Mouse (Mus musculus) neural tube, embryonic 10.5 days (tissue): ENCODE results near the gene Cyp2d26.
"Not testable (repeated sequence)": the region's sequence is repeated elsewhere in the genome, so short reads cannot be mapped to it uniquely, and the experiment has no call there.

Source experiments
- DNase-seq: peaks from one replicate; pipeline ENCODE4 v3.0.0-alpha.2; 2017; ENCODE audit warnings: low spot score; ENCODE audit errors: extremely low spot score

Cyp2d26 gene

GRCm38 (mm10) chr15:82794277-82794676 is at the start of gene Cyp2d26:
Gene Cyp2d26, minus strand, starts transcription at chr15:82794294.
- DNase-seq: no peak

GRCm38 (mm10) chr15:82839146-82839545 is 45.1 kb upstream of the Cyp2d26 start:
- no peak for DNase-seq

DNA sequence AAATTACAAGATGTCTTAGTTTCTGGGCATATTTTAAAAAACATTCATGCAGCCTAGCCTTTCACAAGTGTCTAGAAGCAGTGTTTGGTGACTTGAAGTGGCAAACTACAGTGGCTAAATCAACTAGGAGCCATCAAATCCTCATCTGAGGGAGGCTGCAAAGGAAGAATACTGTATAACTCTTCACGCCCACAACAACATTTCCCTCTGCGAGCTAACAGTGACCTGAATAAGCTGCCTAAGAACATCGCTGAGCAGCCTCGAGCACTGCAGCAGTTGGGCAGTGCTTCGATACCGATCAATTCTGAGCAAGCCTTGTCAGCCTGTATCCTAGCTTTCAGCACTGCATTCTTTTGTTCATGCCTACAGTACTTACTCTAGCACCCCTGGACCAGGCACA is 35.8 kb upstream of the Cyp2d26 start:
- DNase-seq: no peak

DNA sequence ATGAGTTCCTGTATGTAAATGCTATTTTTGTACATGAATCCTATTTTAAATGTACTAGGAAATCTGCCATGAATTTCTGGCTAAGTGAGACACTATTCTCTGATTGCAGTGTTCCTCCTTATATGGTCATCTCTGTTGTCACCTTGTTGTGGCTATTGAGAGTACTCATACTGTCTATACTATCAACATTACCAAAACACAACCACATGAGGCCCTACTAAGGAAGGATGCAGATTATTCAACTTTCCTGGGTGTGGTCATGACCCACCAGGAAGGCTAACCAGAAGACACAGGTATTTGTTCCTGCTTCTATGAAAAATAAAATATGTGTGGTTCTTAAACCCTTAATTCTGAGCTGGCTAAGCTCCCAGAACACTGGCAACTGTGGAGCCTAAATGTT is 31.8 kb upstream of the Cyp2d26 start:
- no peak for DNase-seq

GRCm38 (mm10) chr15:82822347-82822746 is 28.3 kb upstream of the Cyp2d26 start:
- no peak for DNase-seq

DNA sequence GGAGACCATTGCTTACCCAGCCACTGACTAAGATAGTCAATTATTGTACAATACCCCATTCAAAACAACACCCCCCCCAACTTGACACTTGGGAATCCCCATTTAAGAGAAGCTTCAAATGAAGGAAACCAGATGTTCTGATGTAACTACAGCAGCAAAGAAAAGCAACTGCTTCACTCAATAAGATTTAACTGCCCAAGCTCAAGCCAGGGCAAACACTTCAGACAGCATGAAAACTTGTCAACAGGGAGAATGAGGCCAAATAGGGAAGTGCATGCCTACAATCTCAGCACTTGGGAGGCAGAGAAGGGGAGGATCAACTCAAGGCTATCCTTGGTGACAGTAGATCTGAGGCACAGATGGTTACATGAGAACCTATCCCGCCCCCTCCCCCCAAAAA is 27.6 kb upstream of the Cyp2d26 start:
- no peak for DNase-seq

DNA sequence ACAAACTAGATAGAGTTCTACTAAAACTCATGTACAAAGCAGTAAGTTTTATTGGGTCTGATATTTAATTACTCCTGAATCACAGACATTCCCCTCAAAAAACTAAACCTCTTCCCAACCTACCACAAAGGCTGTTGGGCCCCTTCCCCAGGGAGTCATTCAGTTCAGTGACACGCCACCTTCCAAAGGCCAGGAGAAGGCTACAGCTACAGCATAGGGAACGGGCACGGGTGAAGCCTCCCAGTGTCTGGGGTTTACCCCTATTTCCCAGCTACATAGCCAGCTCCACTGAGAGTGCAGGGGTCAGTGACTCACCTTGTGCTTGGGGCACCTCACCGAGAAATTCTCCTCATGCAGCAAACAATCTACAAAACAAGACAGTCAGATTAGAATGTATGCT is 21.2 kb upstream of the Cyp2d26 start:
- no peak for DNase-seq

GRCm38 (mm10) chr15:82814806-82815205 is 20.7 kb upstream of the Cyp2d26 start:
- peak; percentile 53 for DNase-seq

DNA sequence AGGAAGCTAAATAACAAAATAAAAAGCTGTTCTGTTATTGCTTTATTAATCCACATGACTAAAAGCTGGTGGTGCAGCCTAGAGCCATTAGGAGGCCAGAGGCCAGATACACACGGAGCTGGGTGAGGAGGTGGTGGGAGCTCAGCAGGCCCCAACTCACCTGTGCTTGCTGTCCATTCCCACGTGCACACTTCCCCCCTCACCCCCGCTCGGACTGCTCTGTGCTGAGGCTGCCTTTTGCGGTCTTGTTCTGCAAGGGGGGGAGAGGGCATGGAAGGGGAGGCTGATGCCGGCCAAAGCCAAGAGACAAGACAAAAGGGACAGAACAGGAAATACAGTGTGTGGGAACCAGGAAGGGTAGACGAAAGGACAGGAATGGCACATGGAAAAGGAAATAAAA is 20.2 kb upstream of the Cyp2d26 start:
- DNase-seq: no peak

DNA sequence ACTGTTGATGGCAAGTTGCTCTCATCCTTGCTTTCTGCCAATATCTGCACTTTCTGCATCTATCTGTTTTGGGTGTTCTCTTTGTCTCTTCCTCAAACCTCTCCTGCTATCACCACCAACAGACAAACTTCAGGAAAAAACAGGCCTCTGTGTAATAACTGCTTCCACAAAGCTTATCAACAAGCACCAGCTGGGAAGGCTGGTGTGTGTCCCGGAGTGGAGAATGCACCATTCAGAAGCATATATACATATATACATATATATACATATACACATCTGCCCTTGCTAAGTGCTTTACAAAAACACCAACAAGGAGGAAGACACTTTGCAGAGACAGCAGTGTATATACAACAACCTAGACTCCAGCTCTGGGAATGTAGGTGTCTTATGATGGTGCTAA is 16.5 kb upstream of the Cyp2d26 start:
- no peak for DNase-seq

GRCm38 (mm10) chr15:82809511-82809910 is 15.4 kb upstream of the Cyp2d26 start:
- no peak for DNase-seq

DNA sequence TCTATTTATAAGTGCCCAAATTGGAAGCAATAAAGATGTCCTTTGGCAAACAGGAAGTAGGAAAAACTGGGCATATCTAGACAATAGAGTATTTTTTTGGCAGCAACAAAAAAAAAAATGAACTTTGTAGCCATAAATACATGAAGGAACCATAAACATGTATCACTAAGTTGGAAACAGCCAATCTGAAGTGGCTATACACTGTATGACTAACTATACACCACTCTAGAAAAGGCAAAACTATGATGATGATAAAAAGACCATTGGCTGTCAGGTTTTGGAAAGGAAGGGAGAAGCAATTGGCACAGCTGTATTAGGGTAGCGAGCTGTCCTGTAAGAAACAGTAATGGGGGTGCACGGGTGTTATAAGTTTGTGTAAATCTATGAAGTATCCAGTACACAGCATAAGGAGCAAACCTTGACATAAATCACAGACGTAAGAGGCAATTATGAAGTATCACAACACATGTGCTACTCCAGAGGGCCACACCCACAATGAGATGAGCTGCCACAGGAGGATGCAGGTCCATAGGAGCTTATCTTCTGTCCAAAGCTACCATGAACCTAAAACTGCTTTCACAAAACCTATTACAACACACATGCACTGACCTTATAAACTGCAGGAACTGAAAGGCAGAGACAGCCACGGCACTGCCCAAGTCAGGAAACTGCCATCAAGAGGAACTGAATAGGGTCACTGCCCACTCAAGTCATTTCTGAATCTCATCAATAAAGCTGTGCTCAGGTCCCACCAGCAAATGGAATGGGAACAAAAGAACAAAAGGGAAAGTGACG is 13.1 kb upstream of the Cyp2d26 start:
- DNase-seq: no peak

DNA sequence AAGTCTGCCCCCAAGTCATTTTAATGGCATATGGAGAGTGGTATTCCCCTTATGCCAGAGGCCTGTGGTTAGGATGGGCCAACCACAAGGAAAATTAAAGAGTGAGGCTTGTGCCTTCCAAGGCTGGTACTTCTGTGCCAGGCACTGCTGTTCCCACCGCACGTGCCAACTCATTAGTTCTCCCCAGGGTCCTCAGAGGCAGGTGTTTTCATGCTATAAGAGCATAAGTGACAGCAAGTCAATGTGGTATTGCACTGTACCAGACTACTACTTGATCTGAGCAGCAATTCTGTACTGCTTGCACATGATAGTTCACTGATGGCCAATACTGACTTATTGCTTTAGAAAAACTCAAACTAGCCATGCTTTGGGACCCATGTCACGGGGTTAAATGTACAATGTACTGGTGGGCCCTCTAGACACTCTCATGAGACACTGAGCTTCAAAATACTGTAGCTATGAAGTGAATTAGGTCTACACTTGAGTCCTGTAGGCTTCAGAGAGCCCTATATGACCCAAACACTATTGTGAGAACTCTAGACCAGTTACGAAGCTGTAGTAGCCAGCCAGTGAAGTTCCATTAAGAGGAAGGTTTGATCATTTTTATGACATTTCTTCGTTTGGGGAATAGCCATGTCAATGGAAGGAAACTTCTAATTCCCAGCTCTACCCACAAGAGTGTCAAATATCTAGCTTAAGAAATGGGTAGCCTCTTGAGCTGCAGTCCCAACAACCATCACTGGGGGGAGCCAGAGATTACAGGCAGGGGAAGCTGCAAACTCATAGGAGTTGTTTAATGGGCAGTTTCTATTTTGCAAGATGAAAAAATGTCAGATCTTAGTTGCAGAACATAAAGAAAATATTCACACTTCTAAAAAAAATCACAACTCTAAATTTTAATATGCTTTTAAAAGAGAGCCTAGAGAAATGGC is 10.9 kb upstream of the Cyp2d26 start:
- DNase-seq: peak; percentile 78

GRCm38 (mm10) chr15:82795936-82796440 is 1.9 kb upstream of the Cyp2d26 start:
- no peak for DNase-seq

DNA sequence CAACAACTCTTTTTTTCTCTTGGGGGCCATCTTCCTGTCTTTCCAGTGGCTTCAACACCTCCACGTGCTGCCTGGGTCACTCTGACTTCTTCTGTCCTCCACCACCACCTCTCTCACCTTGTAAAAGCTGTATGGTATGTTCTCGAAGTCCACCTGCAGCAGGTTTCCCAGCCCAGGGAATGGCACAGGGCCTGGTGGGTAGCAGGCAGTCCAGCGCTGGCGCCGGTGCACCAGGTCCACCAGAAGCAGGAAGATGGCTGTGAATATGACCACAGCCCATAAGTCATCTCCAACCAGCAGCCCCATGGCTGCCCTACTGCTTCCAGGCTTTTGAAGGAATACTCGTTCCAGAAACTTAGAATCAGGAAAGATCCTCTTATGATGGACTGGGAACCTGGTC is 226 bp downstream of the Cyp2d26 start:
- DNase-seq: no peak

- no peak for DNase-seq
Measured at GRCm38 (mm10) chr15:82793454-82793853, 640 bp downstream of the Cyp2d26 start.

- DNase-seq: no peak
Measured at GRCm38 (mm10) chr15:82792566-82792965, 1.5 kb downstream of the Cyp2d26 start.

GRCm38 (mm10) chr15:82784581-82784980 is 9.5 kb downstream of the Cyp2d26 start:
- DNase-seq: no peak

GRCm38 (mm10) chr15:82783800-82784199 is 10.3 kb downstream of the Cyp2d26 start:
- DNase-seq: no peak

GRCm38 (mm10) chr15:82777856-82778255 is 16.2 kb downstream of the Cyp2d26 start:
- DNase-seq: not testable (repeated sequence)

- DNase-seq: no peak
Measured at GRCm38 (mm10) chr15:82765943-82766342, 28.2 kb downstream of the Cyp2d26 start.

DNA sequence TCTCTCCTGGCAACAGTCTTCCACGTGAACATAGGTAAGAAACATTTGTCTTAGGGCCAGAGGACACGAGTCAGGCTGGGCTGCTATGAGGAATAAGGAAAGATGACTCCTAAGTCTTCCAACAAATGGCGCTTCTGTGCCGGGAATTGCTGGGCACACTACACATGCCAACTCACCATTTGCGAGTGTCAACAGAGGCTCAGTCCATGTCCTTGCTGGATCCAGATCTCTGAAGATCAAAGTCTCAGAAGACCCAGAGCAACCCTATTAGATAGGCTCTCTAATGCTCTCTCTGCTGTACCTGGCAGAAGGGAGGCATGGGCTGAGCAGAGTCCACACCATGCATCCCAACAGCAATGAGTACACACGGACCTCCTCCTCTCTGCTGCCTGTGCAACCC is 29.2 kb downstream of the Cyp2d26 start:
- DNase-seq: no peak
